Mouse (Mus musculus): Measurements from ENCODE around the gene Txndc2. TPM values are rescaled to one million over a fixed set of nuclear protein-coding genes. Genes with fewer than 3 reads are reported as not detected.
A peak's percentile ranks its signal among the peaks of the same experiment; 100 is the strongest.
"Not testable (repeated sequence)": the region's sequence is repeated elsewhere in the genome, so short reads cannot be mapped to it uniquely, and the experiment has no call there.

Gene Txndc2
- total RNA-seq, 2 experiments from 2014 or later = 0.25 TPM; not detected in 1

DNA sequence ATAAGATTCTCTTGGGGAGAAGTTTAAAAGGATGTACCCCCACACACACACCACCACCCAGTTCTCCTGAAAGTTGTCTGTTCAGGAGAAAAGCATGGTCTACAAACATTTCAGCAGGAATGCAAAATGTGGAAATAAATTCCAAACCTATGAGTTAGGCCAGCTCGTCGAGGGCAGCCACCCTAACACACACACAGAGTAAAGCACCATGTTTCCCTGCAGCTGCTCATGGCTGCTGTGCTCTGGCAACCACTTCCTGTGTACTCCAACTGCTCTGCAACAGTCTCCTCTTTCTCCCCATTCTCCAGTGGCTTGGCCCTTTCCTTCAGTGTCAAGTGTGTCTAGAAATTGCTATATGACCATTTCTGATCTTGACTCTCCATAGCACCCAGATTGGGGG, 16.4 kb upstream of the Txndc2 start:
- no peak for DNase-seq (ENCODE audit: low spot score in 2 of 2)
- intact Hi-C loops (cut with DNase I) = no loop called here

DNA sequence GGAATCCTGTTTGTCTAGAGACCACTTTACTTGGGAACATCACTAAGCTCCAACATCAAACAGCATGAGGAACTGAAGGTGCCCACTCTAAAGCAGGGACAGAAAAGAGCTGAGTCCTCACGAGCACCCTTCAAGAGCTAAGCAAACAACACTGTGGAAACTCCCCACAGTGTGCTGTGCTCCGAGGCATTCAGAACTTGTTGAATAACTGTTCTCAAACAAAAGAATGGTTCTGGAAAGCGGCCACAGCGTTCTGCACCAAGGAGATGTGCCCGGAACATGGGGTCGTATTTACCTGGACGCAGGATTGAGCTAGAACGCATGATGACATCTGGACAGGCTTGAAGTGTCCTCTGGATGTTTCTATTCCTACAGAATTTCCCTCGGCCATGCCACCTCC, 16.0 kb upstream of the Txndc2 start:
- intact Hi-C loops (cut with DNase I) = no loop called here

DNA sequence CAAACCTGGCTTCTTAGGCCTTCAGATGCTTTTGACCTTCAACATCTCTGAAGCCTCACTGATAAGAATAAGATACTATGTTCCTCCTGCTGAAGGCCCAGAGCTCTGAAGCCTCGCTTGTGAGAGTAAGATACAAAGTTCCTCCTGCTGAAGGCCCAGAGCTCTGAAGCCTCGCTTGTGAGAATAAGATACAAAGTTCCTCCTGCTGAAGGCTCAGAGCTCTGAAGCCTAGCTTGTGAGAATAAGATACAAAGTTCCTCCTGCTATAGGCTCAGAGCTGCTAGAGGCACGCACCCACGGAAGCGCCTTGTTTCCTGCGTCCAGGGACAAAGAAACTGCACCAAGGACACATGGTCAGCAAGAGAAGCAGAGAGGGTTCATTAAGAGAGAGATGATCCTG, 14.8 kb upstream of the Txndc2 start:
- no peak for DNase-seq (ENCODE audit: low spot score in 2 of 2)
- intact Hi-C loops (cut with DNase I) = no loop called here

More for the DNA sequence above, 16.0 kb upstream of the Txndc2 start:
- no peak for DNase-seq (ENCODE audit: low spot score in 2 of 2)

DNA sequence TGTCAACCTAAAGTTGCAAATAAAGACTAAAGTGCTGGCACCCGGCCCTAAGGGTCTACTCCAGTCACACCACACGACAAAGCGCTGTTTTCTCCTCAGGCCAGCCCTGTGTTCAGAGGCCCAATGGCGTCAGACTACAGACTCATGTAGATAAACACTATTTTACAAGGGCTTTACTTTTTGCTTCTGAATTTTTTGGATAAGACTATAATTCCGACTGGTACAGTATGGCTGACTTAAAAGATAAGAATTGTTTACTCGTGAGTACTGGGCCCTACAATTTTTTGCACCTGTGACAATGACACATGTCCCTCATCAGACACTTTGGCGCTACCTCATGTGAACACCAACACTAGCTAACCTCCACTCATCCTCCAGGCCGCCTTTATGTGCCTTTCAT, 14.1 kb upstream of the Txndc2 start:
- DNase-seq (ENCODE audit: low spot score in 2 of 2) = no peak
- intact Hi-C loops (cut with DNase I) = no loop called here

DNA sequence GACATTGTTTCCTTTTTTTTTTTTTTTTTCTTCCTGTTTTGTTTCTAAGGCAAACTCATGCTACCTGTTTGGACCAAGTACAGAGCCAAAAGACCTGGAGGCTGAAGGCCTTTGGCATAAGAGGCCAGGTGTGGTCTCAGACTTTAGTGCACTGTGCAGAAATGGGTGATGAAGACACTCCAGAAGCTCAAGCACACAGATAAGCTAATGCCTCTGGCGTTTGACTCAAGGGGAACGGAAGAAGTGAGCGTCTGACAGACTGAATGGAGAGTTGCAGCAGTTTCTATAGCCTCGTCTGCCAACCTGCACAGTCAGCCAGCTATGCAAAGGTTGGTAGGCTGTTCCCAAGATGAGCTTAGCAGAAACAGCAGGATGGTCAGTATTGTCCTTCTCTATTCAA, 13.6 kb upstream of the Txndc2 start:
- no peak for DNase-seq (ENCODE audit: low spot score in 2 of 2)
- intact Hi-C loops (cut with DNase I) = no loop called here

DNA sequence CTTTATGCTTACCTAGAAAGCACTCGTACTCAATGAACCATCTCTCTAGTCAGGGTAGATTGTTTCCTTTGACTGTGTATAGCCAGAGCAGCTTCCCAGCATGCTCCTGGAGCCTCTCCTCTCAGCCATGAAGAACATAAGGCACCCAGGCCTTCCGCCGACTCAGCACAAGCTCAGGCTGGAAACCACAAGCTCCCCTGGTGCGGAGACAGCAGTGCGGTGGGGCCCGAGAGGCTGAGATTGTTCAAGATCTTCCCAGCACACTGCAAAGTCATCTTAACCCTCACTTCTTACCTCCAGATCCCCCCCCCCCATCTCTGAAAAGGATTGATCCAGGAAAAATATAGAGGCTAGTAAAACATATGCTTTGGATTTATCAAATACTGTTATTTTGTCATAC, 8.6 kb upstream of the Txndc2 start:
- no peak for DNase-seq (ENCODE audit: low spot score in 2 of 2)
- intact Hi-C loops (cut with DNase I) = no loop called here

DNA sequence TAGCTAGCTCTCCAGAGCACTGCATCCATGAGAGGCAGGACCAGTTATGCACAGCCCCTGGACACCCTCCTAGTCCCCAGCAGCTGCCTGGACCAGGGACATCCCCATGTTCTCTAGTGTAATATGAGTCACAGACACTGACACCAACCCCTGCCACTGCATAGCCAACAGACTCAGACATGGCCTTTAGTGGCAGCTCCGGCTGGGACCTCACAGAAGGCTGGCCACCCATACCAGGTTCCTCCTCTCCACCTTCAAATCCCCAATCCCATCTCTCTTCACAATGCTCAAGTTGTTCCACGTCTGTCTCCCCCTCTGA, 7.2 kb upstream of the Txndc2 start:
- intact Hi-C loops (cut with DNase I) = no loop called here

DNA sequence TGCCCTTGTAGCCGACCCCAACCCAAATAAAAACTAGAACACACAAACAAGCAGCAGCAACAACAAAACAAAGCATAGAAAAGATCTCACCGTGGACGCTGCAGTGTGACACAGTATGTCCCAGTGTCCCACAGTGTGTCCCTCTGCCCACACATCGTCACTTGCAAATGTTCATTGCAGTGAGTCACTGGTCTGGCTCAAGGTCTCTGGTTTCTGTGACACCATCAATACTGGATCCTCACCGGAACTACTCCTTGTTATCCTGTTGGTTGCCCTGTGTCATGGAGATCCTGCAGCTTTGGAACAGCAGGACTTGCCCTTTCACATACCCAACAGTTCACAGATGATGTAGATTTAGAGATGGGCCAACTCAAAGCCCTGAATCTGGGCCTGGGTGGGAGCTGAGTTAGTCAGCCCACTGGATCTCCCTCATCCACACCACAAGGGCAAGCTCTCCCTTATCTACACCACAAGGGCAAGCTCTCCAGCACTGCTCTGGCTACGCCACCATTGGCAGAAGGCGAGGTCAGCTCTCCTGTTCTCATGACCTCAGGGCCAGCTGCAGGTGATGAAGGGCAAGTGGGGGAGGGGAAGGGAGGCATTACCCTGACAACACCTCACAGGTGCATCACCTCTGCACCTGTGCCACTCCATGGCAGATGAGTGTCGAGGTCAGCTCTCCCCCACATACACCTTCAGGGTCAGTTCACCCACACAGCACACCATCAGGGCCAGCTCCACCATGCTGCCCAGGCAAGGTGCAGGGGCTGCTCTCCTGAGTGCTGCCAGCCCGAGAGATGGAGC, 6.6 kb upstream of the Txndc2 start:
- no peak for DNase-seq (ENCODE audit: low spot score in 2 of 2)
- intact Hi-C loops (cut with DNase I) = no loop called here

More for the DNA sequence above, 7.2 kb upstream of the Txndc2 start:
- DNase-seq (ENCODE audit: low spot score in 2 of 2) = no peak

DNA sequence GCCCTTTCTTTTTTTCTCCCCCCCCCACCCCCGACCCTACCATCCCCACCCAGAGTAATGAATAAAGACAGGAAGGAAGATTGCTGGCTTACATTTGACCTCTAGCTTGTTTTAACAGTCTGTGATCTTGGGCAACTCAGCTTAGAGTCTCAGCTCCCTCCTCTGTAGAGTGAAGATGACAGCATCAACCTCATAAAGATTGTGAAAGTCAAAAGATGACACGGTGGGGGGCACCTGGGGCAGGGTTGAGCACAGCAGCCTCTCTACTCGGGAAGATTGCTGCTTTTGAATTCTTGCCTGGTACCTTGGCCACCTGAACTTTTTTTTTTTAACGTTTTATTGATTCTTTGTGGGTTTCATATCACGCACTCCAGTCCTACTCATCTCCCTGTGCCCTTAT, 6.0 kb upstream of the Txndc2 start:
- intact Hi-C loops (cut with DNase I) = no loop called here

DNA sequence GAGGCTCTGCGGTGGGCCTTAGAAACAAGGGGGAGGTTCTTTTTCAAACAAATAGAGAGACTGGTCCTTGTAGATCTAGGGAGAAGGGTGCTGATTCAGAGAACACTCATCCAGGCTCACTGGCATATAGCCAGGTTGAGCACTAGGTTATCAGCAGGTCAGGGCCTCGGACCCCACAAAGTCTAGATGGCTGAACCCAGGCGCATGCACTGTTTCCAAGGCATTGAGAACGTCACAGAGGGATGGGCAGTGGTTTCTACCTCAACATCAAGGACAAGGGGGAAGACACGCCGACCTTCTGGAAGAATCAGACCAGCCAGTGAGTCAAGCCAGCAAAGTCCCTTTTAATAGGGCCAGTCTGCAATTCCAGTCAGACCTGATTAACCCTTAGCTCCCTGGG, 5.3 kb upstream of the Txndc2 start:
- intact Hi-C loops (cut with DNase I) = no loop called here
- DNase-seq (ENCODE audit: low spot score in 2 of 2) = no peak

More for the DNA sequence above, 6.0 kb upstream of the Txndc2 start:
- no peak for DNase-seq (ENCODE audit: low spot score in 2 of 2)

DNA sequence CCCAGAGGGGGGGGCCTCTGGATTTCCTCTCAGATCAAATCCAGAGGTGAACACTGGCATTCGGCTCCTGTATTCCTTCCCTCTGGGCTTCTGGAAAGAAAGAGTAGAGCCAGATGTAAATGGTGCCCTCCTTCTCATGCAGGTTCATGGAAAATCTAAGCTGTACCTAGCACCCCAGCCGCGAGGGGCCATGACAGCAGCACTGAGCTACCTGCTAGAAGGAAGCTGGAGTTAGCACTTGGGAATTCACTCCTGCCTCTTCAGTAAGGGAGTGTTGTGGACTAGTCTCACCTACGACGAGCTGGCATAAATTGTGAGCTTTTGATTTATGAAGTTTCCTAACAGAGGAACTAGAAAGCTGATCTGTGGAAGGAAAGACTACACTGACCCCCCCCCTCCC, 1.6 kb upstream of the Txndc2 start:
- intact Hi-C loops (cut with DNase I) = no loop called here
- no peak for DNase-seq (ENCODE audit: low spot score in 2 of 2)

DNA sequence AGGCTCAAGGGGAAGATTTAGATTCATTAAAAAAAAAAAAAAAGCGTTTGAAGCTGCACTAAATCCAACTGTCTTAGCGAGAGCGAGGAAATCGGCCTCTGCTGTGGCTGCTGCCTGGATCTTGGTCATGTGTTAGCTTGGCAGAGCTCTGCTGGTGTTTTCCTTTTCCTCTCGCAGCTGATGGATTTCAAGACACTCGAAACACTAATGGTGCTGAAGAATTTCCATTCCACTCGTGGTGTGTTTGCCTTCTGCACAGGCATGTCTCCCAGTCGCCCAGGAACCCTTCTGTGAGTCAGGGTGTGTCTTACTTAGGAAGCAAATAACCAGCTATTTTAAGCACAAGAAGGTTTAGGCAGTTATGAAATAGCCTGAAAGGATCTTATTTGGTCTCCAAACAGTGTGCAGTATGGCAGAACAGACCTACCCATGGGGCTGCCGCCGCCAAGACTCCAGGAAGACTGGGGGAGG, 1.1 kb upstream of the Txndc2 start:
- DNase-seq (ENCODE audit: low spot score in 2 of 2) = peak; percentile 63 to 84
- intact Hi-C loops (cut with DNase I) = no loop called here

DNA sequence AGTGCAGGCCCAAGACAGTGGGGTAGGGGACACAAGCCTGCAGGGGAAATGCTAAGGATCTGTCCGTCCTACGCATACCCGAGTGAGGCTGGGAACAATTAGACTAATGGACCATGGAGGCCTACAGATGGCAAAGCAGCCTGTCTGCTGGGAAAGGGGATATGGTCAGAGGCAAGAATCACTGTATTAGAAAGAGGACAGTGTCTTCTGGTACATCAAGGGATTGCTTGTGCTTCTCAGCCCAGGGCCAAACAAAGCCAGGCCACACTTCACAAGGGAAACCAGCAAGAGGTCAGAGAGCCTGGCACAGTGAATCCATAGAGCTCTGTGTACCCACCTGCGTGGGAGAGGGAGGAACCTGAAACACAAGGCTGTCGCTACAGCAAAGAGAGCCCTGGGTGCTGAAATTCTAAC, 617 bp upstream of the Txndc2 start:
- intact Hi-C loops (cut with DNase I) = no loop called here
- peak in 1 of 2 experiments; percentile 26 for DNase-seq (ENCODE audit: low spot score in 2 of 2)

DNA sequence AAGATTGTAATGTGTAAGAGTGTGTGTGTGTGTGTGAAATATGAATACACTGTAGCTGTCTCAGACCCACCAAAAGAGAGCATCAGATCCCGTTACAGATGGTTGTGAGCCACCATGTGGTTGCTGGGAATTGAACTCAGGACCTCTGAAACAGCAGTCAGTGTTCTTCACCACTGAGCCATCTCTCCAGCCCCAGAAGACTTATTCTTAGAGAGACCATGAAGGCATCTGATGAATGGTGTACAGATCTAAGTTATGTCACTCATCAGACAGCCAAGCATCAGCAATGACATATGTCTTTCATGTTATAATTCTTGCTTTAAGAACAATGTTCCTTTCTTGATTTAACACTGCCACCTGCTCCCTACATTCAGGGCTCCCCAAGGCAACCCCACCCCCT, 2.8 kb downstream of the Txndc2 start:
- DNase-seq (ENCODE audit: low spot score in 2 of 2) = no peak
- intact Hi-C loops (cut with DNase I) = no loop called here

DNA sequence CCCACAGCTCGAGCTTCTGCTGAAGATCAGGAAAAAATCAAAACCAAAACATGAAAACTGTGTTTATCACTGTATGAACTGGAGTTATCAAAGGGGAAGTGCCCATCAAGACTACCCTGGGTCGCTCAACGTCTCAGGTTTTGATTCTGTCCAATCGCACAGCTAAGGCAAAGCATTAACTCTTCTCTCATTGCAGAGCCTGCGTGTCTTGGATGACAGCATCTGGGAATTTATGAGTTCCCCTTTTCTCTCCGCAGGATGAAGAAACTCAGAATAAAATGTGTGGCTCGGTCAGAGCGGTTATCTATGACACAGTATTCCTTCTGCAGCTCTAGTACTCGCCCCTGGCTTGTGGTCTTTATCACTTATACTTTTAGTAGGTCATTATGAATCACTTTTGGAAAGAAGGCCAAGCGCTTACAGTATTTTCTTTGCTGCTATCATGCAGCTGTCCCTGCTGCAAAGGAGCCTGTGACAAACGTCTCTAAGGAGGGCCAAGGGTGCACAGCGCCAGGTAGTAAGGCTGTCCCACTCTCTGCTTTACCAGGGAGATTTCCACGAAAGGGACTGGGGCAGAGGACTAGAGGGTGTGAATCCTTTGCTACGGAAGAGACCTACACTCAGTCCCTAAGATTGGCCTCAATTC, 6.1 kb downstream of the Txndc2 start:
- intact Hi-C loops (cut with DNase I) = no loop called here
- no peak for DNase-seq (ENCODE audit: low spot score in 2 of 2)

DNA sequence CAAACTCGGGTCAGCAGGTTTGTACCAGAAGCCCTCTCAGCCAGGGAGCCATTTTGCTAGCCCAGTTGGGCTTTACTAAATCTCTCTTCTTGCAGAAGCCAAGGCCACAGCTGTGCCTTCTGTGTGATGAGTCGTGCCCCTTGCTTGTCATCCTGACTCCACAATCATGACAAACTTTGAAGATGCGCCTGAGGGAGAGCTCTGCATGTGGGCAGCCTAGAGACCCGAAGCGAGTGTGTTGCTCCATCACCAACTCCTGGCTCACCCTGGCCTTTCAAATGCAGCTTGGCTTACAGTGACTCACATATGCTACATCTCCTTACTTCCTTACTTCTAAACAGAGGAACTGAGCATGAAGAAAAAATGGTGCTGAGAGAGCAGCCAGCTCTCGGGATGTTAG, 12.0 kb downstream of the Txndc2 start:
- DNase-seq (ENCODE audit: low spot score in 2 of 2) = no peak
- intact Hi-C loops (cut with DNase I) = no loop called here

DNA sequence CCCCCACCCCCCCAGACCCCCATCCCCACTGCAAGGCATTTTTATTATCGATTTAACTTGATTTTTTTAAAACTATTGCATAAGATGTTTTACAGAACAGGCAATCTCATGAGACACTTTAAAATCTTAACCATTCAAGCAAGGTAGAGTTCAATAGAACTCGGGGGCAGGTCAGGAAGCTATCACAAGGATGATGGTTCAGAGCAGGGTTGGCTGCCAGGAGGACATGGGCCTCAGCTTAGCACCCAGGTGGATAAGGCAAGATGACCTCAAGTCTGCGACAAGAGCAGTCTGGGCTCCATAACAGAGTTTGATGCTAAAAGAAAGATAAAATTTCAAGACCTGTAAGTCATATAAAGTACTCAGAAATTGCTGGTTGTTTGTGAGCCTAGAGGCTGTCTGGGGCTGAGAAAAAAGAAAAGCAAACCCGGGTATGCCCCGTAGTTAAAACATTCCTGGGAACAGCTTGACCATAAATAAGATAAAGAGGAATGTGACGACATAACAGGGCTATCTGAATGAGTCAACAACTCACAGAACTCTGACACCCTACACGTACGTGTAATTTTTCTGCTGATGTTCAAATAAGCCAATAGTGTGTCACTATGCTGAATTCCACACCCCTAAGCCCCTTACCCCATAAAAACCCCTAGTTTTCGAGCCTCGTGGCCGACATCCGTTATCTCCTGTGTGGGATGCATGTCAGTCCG, 13.0 kb downstream of the Txndc2 start:
- DNase-seq (ENCODE audit: low spot score in 2 of 2); intact Hi-C loops (cut with DNase I): not testable (repeated sequence)

DNA sequence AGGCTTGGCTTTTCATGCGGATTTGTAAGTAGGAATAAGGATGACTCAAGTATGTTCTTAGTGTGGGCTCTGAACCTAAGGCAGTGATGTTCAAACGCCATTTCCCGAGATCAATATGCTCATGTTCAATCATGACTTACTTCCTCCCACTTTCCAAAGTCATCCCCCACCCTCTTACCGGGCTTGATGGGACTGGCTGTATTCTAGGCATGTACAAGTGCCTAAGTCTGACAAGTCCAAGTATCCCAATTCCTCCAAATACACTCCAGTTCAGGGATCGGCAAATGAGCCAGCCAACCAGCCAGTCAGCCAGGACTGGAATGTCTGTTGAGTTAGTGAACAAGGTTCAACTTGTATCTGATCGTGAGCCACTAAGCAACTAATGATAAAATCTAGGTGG, 15.7 kb downstream of the Txndc2 start:
- intact Hi-C loops (cut with DNase I) = no loop called here
- no peak for DNase-seq (ENCODE audit: low spot score in 2 of 2)

DNA sequence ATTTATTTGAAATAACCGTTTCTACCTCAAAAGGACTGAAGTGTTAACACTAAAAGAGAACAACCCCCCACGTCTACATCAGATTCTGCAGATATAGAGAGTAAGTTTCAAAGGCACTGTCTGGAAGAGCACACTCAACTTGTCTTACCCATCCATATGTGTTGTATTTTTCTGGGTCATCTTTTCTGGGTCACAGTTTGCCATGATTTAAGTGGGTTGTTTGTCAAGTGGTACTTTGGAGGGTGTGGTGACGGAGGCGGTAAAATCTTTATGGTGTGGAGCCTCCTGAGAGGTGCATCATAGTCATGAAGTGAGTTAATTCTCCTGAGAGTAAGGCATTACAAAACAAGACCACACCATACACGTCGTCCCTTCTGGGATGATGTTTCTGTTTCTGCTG, 16.4 kb downstream of the Txndc2 start:
- no peak for DNase-seq (ENCODE audit: low spot score in 2 of 2)
- intact Hi-C loops (cut with DNase I) = no loop called here

DNA sequence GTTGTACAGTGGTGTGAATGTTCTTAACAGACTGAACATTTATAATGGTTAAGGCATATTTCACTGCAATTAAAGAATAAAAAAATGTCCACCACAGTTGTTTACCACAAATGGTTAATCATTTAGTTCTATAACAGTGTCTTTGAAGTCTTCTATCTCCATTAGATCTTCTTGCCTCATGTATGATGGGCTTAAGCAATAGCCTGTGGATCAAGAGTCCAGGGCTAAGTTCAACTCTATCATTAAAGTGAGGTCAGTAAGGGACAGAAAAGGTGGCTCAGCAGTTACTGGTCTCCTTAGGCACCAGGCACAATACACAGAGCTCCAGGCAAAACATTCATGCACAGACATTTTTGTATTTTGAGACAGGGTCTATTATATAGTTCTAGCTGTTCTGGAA, 18.8 kb downstream of the Txndc2 start:
- intact Hi-C loops (cut with DNase I) = no loop called here
- DNase-seq (ENCODE audit: low spot score in 2 of 2) = no peak

DNA sequence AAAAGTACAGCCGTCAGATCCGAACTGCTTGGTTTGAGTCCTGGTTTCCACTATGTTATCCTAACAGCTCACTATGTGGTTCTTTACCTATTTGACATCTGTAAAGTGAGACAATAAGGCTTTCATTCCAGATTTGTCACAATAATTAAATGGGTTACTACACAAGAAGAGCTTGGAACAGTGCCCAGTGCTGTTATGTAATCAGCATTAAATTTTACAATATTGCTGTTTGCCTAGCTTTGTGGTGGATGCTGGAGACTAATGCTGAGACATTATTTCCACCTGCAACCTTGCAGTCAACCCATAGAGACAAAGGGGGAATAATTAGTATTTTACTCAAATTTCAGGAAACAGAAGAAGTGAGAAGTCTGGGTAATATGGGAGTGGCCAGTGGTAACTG, 23.5 kb downstream of the Txndc2 start:
- no peak for DNase-seq (ENCODE audit: low spot score in 2 of 2)

More for the DNA sequence above, 23.5 kb downstream of the Txndc2 start:
- intact Hi-C loops (cut with DNase I) = loop anchor here (10.0 kb wide), 1 partner anchor 486 kb away; the partner anchor contains the start of gene Ndufv2
